ENCODE assay signal across 8 mouse cellular contexts in the genomic region with DNA sequence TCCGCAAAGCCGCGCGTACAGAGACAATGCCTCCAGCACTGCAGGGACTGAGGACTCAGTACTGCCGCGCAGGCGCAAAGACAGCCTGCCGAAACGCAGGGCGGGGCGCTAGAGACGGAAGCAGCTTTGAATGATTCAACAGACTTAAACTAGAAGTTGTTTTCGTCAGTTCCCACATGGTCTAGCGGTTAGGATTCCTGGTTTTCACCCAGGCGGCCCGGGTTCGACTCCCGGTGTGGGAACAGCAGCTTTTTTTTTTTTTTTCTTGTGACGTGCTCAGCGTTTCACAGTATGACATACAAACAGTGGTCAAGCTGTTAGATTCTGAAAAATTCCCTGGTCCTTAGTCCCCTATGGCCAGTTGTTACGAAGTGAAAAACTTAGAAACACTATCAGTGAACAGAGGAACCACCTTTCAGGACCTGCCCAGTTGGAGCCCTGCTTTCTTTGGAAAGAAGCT.
DNase-seq lines count a peak whose midpoint lies in the region; ATAC-seq and TF ChIP-seq lines count a peak whose summit lies in the region.

No protein-coding gene starts in this region.

- no peak for TF ChIP-seq CTCF in bone marrow, adult 2 months (IDR thresholded peaks at IDR 0.05; ENCODE audit: control insufficient read depth, insufficient read depth, low read length)

- no peaks in the 10 kb centered on the region; the same call in 1 of the 2 replicates for H3K4me1 ChIP-seq in bone marrow, adult 2 months (ENCODE audit: control insufficient read depth, insufficient read depth, low read length)
- no peaks in the 10 kb centered on the region for H3K4me1 ChIP-seq in embryonic facial prominence, embryonic 14.5 days (ENCODE audit: control insufficient read depth, insufficient read depth, low read length)
- H3K4me1 ChIP-seq in limb, embryonic 10.5 days: peaks cover 10% of the 10 kb centered on the region
- H3K4me1 ChIP-seq in midbrain, embryonic 12.5 days: peaks cover 7% of the 10 kb centered on the region

- peak overlapping the region; percentile 57 for H3K4me2 ChIP-seq in embryonic facial prominence, embryonic 14.5 days (ENCODE audit: low read depth, low read length)
- H3K4me2 ChIP-seq in midbrain, embryonic 12.5 days (replicated peaks): peak overlapping the region; percentile 57

- TF ChIP-seq POLR2A in bone marrow, adult 2 months (IDR thresholded peaks at IDR 0.05; ENCODE audit: borderline replicate concordance, control insufficient read depth, low read depth, low read length): peak; percentile 61; the same call in 1 of the 2 replicates

- DNase-seq in embryonic facial prominence, embryonic 14.5 days (ENCODE audit: low spot score): peak; percentile 98
- peak; percentile 96 to 97 for DNase-seq in heart, adult 18-20 months
- DNase-seq in kidney, adult 18-20 months: peak; percentile 93
- peak; percentile 92 for DNase-seq in limb, embryonic 10.5 days (ENCODE audit: low spot score)
- peak; percentile 95 for DNase-seq in skeletal muscle tissue, adult 2 months (ENCODE audit: low read depth, low spot score)
- no peak for DNase-seq in MN1 (ENCODE audit: low spot score)

- no peaks in the 10 kb centered on the region for H3K9me3 ChIP-seq in embryonic facial prominence, embryonic 14.5 days (ENCODE audit: control insufficient read depth, low read length)
- no peaks in the 10 kb centered on the region for H3K9me3 ChIP-seq in limb, embryonic 10.5 days (replicated peaks)
- H3K9me3 ChIP-seq in midbrain, embryonic 12.5 days: no peaks in the 10 kb centered on the region

- ATAC-seq in embryonic facial prominence, embryonic 14.5 days (ENCODE audit: low read depth): peak; percentile 99
- peak; percentile 99 for ATAC-seq in midbrain, embryonic 12.5 days (ENCODE audit: low FRiP score, low read depth)

- H3K4me3 ChIP-seq in bone marrow, adult 2 months (replicated peaks; ENCODE audit: control insufficient read depth, low read depth, low read length): peak overlapping the region; percentile 80
- peak overlapping the region; percentile 56 for H3K4me3 ChIP-seq in embryonic facial prominence, embryonic 14.5 days (ENCODE audit: low read depth, low read length)
- H3K4me3 ChIP-seq in limb, embryonic 10.5 days: peak overlapping the region; percentile 58
- H3K4me3 ChIP-seq in midbrain, embryonic 12.5 days: peak overlapping the region; percentile 50

- H3K9ac ChIP-seq in embryonic facial prominence, embryonic 14.5 days (ENCODE audit: low read depth, low read length): peak overlapping the region; percentile 71
- H3K9ac ChIP-seq in midbrain, embryonic 12.5 days (replicated peaks): peak overlapping the region; percentile 59

- H3K27me3 ChIP-seq in embryonic facial prominence, embryonic 14.5 days (replicated peaks; ENCODE audit: control insufficient read depth, insufficient read depth, low read length): no peaks in the 10 kb centered on the region
- no peaks in the 10 kb centered on the region for H3K27me3 ChIP-seq in limb, embryonic 10.5 days (ENCODE audit: low read depth, poor library complexity, severe bottlenecking)
- no peaks in the 10 kb centered on the region for H3K27me3 ChIP-seq in midbrain, embryonic 12.5 days

- 0 out of 2 replicates have a peak overlapping the region, but pooled peaks have one; percentile 4 for H3K27ac ChIP-seq in bone marrow, adult 2 months (ENCODE audit: control insufficient read depth, insufficient read depth, low read depth, low read length, poor library complexity)
- H3K27ac ChIP-seq in embryonic facial prominence, embryonic 14.5 days (replicated peaks; ENCODE audit: low read depth, low read length): peak overlapping the region; percentile 94
- H3K27ac ChIP-seq in limb, embryonic 10.5 days: peak overlapping the region; percentile 86
- peak overlapping the region; percentile 96 for H3K27ac ChIP-seq in midbrain, embryonic 12.5 days (replicated peaks)

- no peaks in the 10 kb centered on the region for H3K36me3 ChIP-seq in embryonic facial prominence, embryonic 14.5 days (ENCODE audit: control insufficient read depth, insufficient read depth, low read length)
- no peaks in the 10 kb centered on the region for H3K36me3 ChIP-seq in limb, embryonic 10.5 days
- no peaks in the 10 kb centered on the region for H3K36me3 ChIP-seq in midbrain, embryonic 12.5 days

- under 1% methylated on average over 21 of the region's 21 CpGs for WGBS in bone marrow, adult 2 months
- under 1% methylated on average over 21 of the region's 21 CpGs for WGBS in embryonic facial prominence, embryonic 14.5 days
- WGBS in limb, embryonic 10.5 days: under 1% methylated on average over 21 of the region's 21 CpGs
- WGBS in midbrain, embryonic 12.5 days: 0% methylated on average over 21 of the region's 21 CpGs

Comparison
In these comparisons a context has a peak if more than half of its experiments do, and no peak if none do; other contexts are left out.
1. H3K27ac ChIP-seq: peak in every context shown above with its lines; median percentile 96 in midbrain, embryonic 12.5 days; 94 in embryonic facial prominence, embryonic 14.5 days; 86 in limb, embryonic 10.5 days; 4 in bone marrow, adult 2 months.